Mouse (Mus musculus) kidney, postnatal 14 days (tissue): ENCODE measurements at regions not wholly inside any gene's neighbourhood (a gene's known extent, or its start where the extent isn't known, plus 50 kb on each side); places are given as distances from the start of the nearest gene placed in this dataset.

ENCODE experiments used
- DNase-seq: peaks from one replicate; pipeline ENCODE4 v3.0.0; 2022; ENCODE audit warnings: mixed read lengths

GRCm38 (mm10) chr5:61613232-61613631 lies 195.4 kb upstream of the G6pd2 start:
- no peak for DNase-seq

DNA sequence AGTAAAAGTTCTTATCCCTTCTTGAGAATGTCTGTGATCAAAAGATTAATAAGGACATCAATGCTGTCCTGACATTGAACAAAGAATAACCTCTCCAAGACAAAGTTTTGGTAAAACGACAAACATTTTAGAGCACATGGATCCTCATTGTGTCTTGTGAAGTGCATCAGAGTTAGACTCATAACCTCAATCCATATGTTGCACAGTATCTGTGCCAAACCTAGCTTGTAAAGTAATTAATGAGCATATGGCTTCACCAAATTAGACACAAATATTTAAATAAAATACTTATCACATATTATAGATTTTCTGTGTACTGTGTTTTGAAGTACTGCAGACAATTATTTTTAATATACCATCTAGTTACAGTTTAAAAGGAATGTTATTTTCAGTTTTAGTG lies 178.2 kb upstream of the G6pd2 start:
- no peak for DNase-seq

DNA sequence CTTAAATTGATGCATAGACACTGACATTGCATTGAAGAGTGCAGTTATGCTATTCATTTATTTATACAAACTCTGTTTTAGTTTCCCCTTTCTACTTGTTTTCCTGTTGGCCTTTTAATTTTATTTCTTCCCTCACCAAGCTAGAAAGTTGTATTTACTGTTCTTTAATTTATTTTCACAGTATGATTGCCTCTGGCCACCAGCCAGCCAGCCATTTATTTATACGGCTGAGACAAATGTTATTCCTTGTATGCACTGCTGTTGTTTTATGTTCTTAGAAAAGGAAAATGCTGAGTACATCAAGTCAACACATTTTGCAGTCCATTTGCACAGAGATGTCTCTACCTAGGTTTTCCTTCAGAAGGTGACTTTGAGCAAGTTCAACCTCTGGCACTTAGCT lies 161.9 kb upstream of the G6pd2 start:
- peak; percentile 17 for DNase-seq
